Mouse (Mus musculus): ENCODE results near the gene Gm10134. TPM values are rescaled to one million over a fixed set of nuclear protein-coding genes. Genes with fewer than 3 reads are reported as not detected.

The Gm10134 gene
- polyA plus RNA-seq, 1 experiment, result not detected

GRCm38 (mm10) chr2:28534436-28535262, 28.8 kb downstream of the Gm10134 start:
- H3K4me3 ChIP-seq (ENCODE audit: insufficient read depth, low read depth, low read length), result peak overlapping the region; percentile 62
- 22% methylated on average over 11 of the region's 11 CpGs for WGBS
- TF ChIP-seq CTCF (IDR thresholded peaks at IDR 0.05; ENCODE audit: insufficient read depth, low read depth, low read length), result no peak
- TF ChIP-seq POLR2A (IDR thresholded peaks at IDR 0.05; ENCODE audit: insufficient read depth, low read depth, low read length), result no peak
- peak overlapping the region; percentile 54 for H3K27ac ChIP-seq (ENCODE audit: insufficient read depth, low read depth, low read length)
- H3K4me1 ChIP-seq (ENCODE audit: control insufficient read depth, insufficient read depth, low read length), result peaks cover 84% of the 10 kb centered on the region

GRCm38 (mm10) chr2:28535263-28535540, 29.3 kb downstream of the Gm10134 start:
- 17% methylated on average over 4 of the region's 4 CpGs for WGBS
- TF ChIP-seq CTCF (IDR thresholded peaks at IDR 0.05; ENCODE audit: insufficient read depth, low read depth, low read length) (no peak), POLR2A (IDR thresholded peaks at IDR 0.05; ENCODE audit: insufficient read depth, low read depth, low read length) (no peak)
- H3K4me3 ChIP-seq (ENCODE audit: insufficient read depth, low read depth, low read length), result peak overlapping the region; percentile 62
- peaks cover 83% of the 10 kb centered on the region for H3K4me1 ChIP-seq (ENCODE audit: control insufficient read depth, insufficient read depth, low read length)
- peak overlapping the region; percentile 54 for H3K27ac ChIP-seq (ENCODE audit: insufficient read depth, low read depth, low read length)

- H3K4me1 ChIP-seq (ENCODE audit: control insufficient read depth, insufficient read depth, low read length), result peaks cover 83% of the 10 kb centered on the region
- H3K4me3 ChIP-seq (ENCODE audit: insufficient read depth, low read depth, low read length), result peak overlapping the region; percentile 62
- peak overlapping the region; percentile 54; the same call in 1 of the 2 replicates for H3K27ac ChIP-seq (ENCODE audit: insufficient read depth, low read depth, low read length)
- 21% methylated on average over 7 of the region's 7 CpGs for WGBS
- TF ChIP-seq POLR2A (IDR thresholded peaks at IDR 0.05; ENCODE audit: insufficient read depth, low read depth, low read length) (no peak), CTCF (IDR thresholded peaks at IDR 0.05; ENCODE audit: insufficient read depth, low read depth, low read length) (no peak)
These were observed 29.8 kb downstream of the Gm10134 start for GRCm38 (mm10) chr2:28535650-28536049.

- H3K27ac ChIP-seq (ENCODE audit: insufficient read depth, low read depth, low read length), result peak overlapping the region; percentile 54; the same call in 1 of the 2 replicates
- TF ChIP-seq CTCF (IDR thresholded peaks at IDR 0.05; ENCODE audit: insufficient read depth, low read depth, low read length) (no peak), POLR2A (IDR thresholded peaks at IDR 0.05; ENCODE audit: insufficient read depth, low read depth, low read length) (no peak)
- peaks cover 80% of the 10 kb centered on the region for H3K4me1 ChIP-seq (ENCODE audit: control insufficient read depth, insufficient read depth, low read length)
- peak overlapping the region; percentile 17; the same call in 1 of the 2 replicates for H3K4me3 ChIP-seq (ENCODE audit: insufficient read depth, low read depth, low read length)
- 61% methylated on average over 4 of the region's 4 CpGs for WGBS
These were observed 30.3 kb downstream of the Gm10134 start for GRCm38 (mm10) chr2:28536166-28536565.

GRCm38 (mm10) chr2:28536766-28537633, 31.1 kb downstream of the Gm10134 start:
- H3K27ac ChIP-seq (ENCODE audit: insufficient read depth, low read depth, low read length), result no peak overlapping the region
- 71% methylated on average over 11 of the region's 11 CpGs for WGBS
- peaks cover 77% of the 10 kb centered on the region for H3K4me1 ChIP-seq (ENCODE audit: control insufficient read depth, insufficient read depth, low read length)
- TF ChIP-seq POLR2A (IDR thresholded peaks at IDR 0.05; ENCODE audit: insufficient read depth, low read depth, low read length) (no peak), CTCF (IDR thresholded peaks at IDR 0.05; ENCODE audit: insufficient read depth, low read depth, low read length) (no peak)
- no peak overlapping the region for H3K4me3 ChIP-seq (ENCODE audit: insufficient read depth, low read depth, low read length)

GRCm38 (mm10) chr2:28537634-28537920, 31.7 kb downstream of the Gm10134 start:
- WGBS, result 20% methylated on average over 4 of the region's 4 CpGs
- H3K4me1 ChIP-seq (ENCODE audit: control insufficient read depth, insufficient read depth, low read length), result peaks cover 73% of the 10 kb centered on the region
- TF ChIP-seq CTCF (IDR thresholded peaks at IDR 0.05; ENCODE audit: insufficient read depth, low read depth, low read length), result no peak
- TF ChIP-seq POLR2A (IDR thresholded peaks at IDR 0.05; ENCODE audit: insufficient read depth, low read depth, low read length), result no peak
- H3K27ac ChIP-seq (ENCODE audit: insufficient read depth, low read depth, low read length), result 0 out of 2 replicates have a peak overlapping the region, but pooled peaks have one; percentile 4
- no peak overlapping the region for H3K4me3 ChIP-seq (ENCODE audit: insufficient read depth, low read depth, low read length)

GRCm38 (mm10) chr2:28537995-28538816, 32.3 kb downstream of the Gm10134 start:
- H3K4me1 ChIP-seq (ENCODE audit: control insufficient read depth, insufficient read depth, low read length), result peaks cover 70% of the 10 kb centered on the region
- TF ChIP-seq CTCF (IDR thresholded peaks at IDR 0.05; ENCODE audit: insufficient read depth, low read depth, low read length) (no peak), POLR2A (IDR thresholded peaks at IDR 0.05; ENCODE audit: insufficient read depth, low read depth, low read length) (no peak)
- 0 out of 2 replicates have a peak overlapping the region, but pooled peaks have one; percentile 4 for H3K27ac ChIP-seq (ENCODE audit: insufficient read depth, low read depth, low read length)
- WGBS, result 62% methylated on average over 8 of the region's 8 CpGs
- no peak overlapping the region for H3K4me3 ChIP-seq (ENCODE audit: insufficient read depth, low read depth, low read length)

- peak overlapping the region; percentile 55; the same call in 1 of the 2 replicates for H3K27ac ChIP-seq (ENCODE audit: insufficient read depth, low read depth, low read length)
- no peak overlapping the region for H3K4me3 ChIP-seq (ENCODE audit: insufficient read depth, low read depth, low read length)
- no peak for TF ChIP-seq CTCF (IDR thresholded peaks at IDR 0.05; ENCODE audit: insufficient read depth, low read depth, low read length)
- no peak for TF ChIP-seq POLR2A (IDR thresholded peaks at IDR 0.05; ENCODE audit: insufficient read depth, low read depth, low read length)
- peaks cover 72% of the 10 kb centered on the region for H3K4me1 ChIP-seq (ENCODE audit: control insufficient read depth, insufficient read depth, low read length)
- 30% methylated on average over 1 of the region's 1 CpGs for WGBS
These were observed 32.9 kb downstream of the Gm10134 start for GRCm38 (mm10) chr2:28538817-28539128.

Data from olfactory bulb, adult 2 months (tissue).